Mouse (Mus musculus) splenic B cell, adult 2 months (primary cell): ENCODE measurements at regions not wholly inside any gene's neighbourhood (a gene's known extent, or its start where the extent isn't known, plus 50 kb on each side); places are given as distances from the start of the nearest gene placed in this dataset.

ENCODE experiments used
- DNase-seq: peaks from one replicate; pipeline ENCODE4 v3.0.0-alpha.2; 2011; ENCODE audit warnings: low read depth, low spot score
- H3K27me3 ChIP-seq: 2 replicates; pipeline ENCODE4 v1.6.1; 2012; ENCODE audit warnings: mild to moderate bottlenecking, low read length, moderate library complexity, mixed read lengths; ENCODE audit not compliant: control insufficient read depth, poor library complexity, insufficient read depth, severe bottlenecking
- H3K36me3 ChIP-seq: 2 replicates; pipeline ENCODE4 v1.6.1; 2012; ENCODE audit warnings: mild to moderate bottlenecking, low read length, moderate library complexity, mixed read lengths; ENCODE audit not compliant: control insufficient read depth, poor library complexity, insufficient read depth, severe bottlenecking

- H3K36me3 ChIP-seq = no peaks in the 10 kb centered on the region
- no peaks in the 10 kb centered on the region for H3K27me3 ChIP-seq
- no peak for DNase-seq
Measured at GRCm38 (mm10) chr10:46194143-46194542, 616.5 kb downstream of the Hace1 start.

GRCm38 (mm10) chr10:46226837-46227402 is 649.3 kb downstream of the Hace1 start:
- no peaks in the 10 kb centered on the region for H3K27me3 ChIP-seq
- no peak for DNase-seq
- H3K36me3 ChIP-seq = no peaks in the 10 kb centered on the region

- no peaks in the 10 kb centered on the region for H3K36me3 ChIP-seq
- H3K27me3 ChIP-seq = no peaks in the 10 kb centered on the region
- no peak for DNase-seq
Measured at GRCm38 (mm10) chr10:46229608-46230007, 652.0 kb downstream of the Hace1 start.

GRCm38 (mm10) chr10:46235581-46235980 is 658.0 kb downstream of the Hace1 start:
- no peak for DNase-seq
- Histone ChIP-seq H3K27me3 (no peaks in the 10 kb centered on the region), H3K36me3 (no peaks in the 10 kb centered on the region)

- H3K27me3 ChIP-seq = no peaks in the 10 kb centered on the region
- no peak for DNase-seq
- no peaks in the 10 kb centered on the region for H3K36me3 ChIP-seq
Measured at GRCm38 (mm10) chr10:46255575-46255974, 677.9 kb downstream of the Hace1 start.

GRCm38 (mm10) chr10:46269710-46270109 is 692.1 kb downstream of the Hace1 start:
- H3K36me3 ChIP-seq = no peaks in the 10 kb centered on the region
- no peaks in the 10 kb centered on the region; the same call in 1 of the 2 replicates for H3K27me3 ChIP-seq
- no peak for DNase-seq

- Histone ChIP-seq H3K27me3 (no peaks in the 10 kb centered on the region; the same call in 1 of the 2 replicates), H3K36me3 (no peaks in the 10 kb centered on the region)
- no peak for DNase-seq
Measured at GRCm38 (mm10) chr10:46273846-46274245, 696.2 kb downstream of the Hace1 start.

- no peak for DNase-seq
- H3K36me3 ChIP-seq = no peaks in the 10 kb centered on the region
- H3K27me3 ChIP-seq = no peaks in the 10 kb centered on the region
Measured at GRCm38 (mm10) chr10:46294290-46294689, 716.7 kb downstream of the Hace1 start.

- Histone ChIP-seq H3K27me3 (no peaks in the 10 kb centered on the region), H3K36me3 (no peaks in the 10 kb centered on the region)
- DNase-seq = no peak
Measured at GRCm38 (mm10) chr10:46298352-46298751, 720.7 kb downstream of the Hace1 start.

GRCm38 (mm10) chr10:46299521-46299920 is 721.9 kb downstream of the Hace1 start:
- no peak for DNase-seq
- no peaks in the 10 kb centered on the region for H3K36me3 ChIP-seq
- no peaks in the 10 kb centered on the region for H3K27me3 ChIP-seq

GRCm38 (mm10) chr10:46320328-46321038 is 742.9 kb downstream of the Hace1 start:
- DNase-seq = no peak
- no peaks in the 10 kb centered on the region for H3K27me3 ChIP-seq
- no peaks in the 10 kb centered on the region for H3K36me3 ChIP-seq

GRCm38 (mm10) chr10:46321040-46321439 is 743.4 kb downstream of the Hace1 start:
- no peak for DNase-seq
- H3K36me3 ChIP-seq = no peaks in the 10 kb centered on the region

GRCm38 (mm10) chr10:46329052-46329451 is 751.4 kb downstream of the Hace1 start:
- DNase-seq = no peak
- no peaks in the 10 kb centered on the region for H3K36me3 ChIP-seq
- H3K27me3 ChIP-seq = no peaks in the 10 kb centered on the region

More at GRCm38 (mm10) chr10:46321040-46321439, 743.4 kb downstream of the Hace1 start:
- no peaks in the 10 kb centered on the region for H3K27me3 ChIP-seq

GRCm38 (mm10) chr10:46331599-46332283 is 754.1 kb downstream of the Hace1 start:
- Histone ChIP-seq H3K27me3 (no peaks in the 10 kb centered on the region), H3K36me3 (no peaks in the 10 kb centered on the region)
- DNase-seq = no peak

GRCm38 (mm10) chr10:46333231-46333630 is 755.6 kb downstream of the Hace1 start:
- Histone ChIP-seq H3K36me3 (no peaks in the 10 kb centered on the region), H3K27me3 (no peaks in the 10 kb centered on the region)
- DNase-seq = no peak
